Mouse (Mus musculus) cortical plate, adult 2 months (tissue): ENCODE measurements around the gene Uox. TPM values are rescaled to one million over a fixed set of nuclear protein-coding genes. Genes with fewer than 3 reads are reported as not detected.

Experiments
- H3K27ac ChIP-seq: fragments of 200-500 bp; 2 replicates; pipeline ENCODE4 v1.5.1; 2012; ENCODE audit warnings: low read length, control low read depth, inconsistent platforms; ENCODE audit not compliant: insufficient read depth
- H3K4me1 ChIP-seq: fragments of 200-500 bp; 2 replicates; pipeline ENCODE4 v1.6.1; 2011; ENCODE audit warnings: low read length; ENCODE audit not compliant: control insufficient read depth, insufficient read depth
- H3K4me3 ChIP-seq: fragments of 200-500 bp; 2 replicates; pipeline ENCODE4 v1.5.1; 2011; ENCODE audit warnings: mild to moderate bottlenecking, low read length, control low read depth; ENCODE audit not compliant: insufficient read depth
- CTCF ChIP-seq: fragments of 200-500 bp; IDR thresholded peaks from 2 replicates; pipeline ENCODE4 v1.5.1; 2011; ENCODE audit warnings: mild to moderate bottlenecking, control low read depth, low read length; ENCODE audit not compliant: insufficient read depth; ENCODE audit errors: extremely low read depth
- POLR2A ChIP-seq: fragments of 200-500 bp; IDR thresholded peaks from 2 replicates; pipeline ENCODE4 v1.6.1; 2011; ENCODE audit warnings: mild to moderate bottlenecking, low read length, control low read depth; ENCODE audit not compliant: insufficient read depth; ENCODE audit errors: extremely low read depth
- polyA plus RNA-seq: library from polyadenylated mRNA; depleted of rRNA; stranded (reverse); fragments of >200 nt; gene quantifications from 2 replicates; pipeline ENCODE4 v1.2.3, GENCODE M21; 2012

Uox gene
- polyA plus RNA-seq, 1 experiment, result 0.75 TPM

DNA sequence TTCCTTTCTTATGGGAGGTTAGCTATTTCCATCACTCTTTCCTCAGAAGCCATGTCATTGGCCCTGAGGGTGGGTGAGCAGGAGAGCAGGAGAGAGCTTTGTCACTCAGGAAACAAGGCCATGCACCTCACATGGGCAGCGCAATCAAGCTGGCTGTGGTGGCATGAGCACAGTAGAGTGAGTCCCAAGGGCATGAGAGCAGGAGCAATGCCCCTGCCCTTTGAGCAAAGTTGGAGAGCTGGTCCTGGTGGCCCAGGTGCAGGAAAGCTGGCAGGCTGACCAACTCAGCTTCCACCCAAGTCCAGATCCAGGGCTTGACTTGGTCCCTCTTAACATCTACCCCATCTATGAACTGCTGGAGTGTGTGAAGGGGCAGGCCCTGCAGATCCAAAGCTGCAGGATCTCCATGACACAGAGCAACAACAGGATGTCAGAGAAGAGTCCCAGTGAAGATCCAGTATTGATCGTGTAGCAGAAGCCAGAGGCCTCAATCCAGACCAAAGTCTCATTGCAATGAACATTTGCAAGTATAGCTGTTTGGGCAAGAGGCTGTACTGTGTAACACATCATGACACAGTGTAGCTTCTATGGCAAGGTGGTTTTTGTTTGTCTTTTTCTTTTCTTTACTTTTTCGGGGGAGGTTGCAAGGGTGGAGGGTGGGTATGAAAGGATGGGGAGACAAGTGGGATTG, 10.0 kb downstream of the Uox start:
- H3K27ac ChIP-seq, result no peak overlapping the region
- H3K4me3 ChIP-seq, result no peak overlapping the region
- H3K4me1 ChIP-seq, result no peaks in the 10 kb centered on the region
- TF ChIP-seq CTCF, result no peak
- TF ChIP-seq POLR2A, result no peak

DNA sequence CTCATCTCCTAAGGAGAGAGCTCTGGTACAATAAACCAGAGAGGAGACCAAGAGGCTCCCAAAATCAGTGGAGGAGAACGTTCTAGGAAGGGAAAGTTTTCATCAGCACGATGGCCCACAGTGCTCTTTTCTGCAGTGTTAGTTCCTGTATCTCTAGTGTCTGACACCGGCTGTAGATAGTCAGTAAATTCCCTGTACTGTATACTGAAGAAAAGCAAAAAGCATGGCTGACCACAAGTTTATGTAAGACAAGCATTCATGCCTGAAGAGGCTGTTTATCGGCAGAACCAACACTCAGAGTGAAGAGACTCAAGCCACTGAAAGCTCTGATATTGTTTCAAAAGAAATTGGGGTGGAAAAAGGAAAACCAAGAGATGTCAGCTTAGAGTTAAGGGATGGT, 13.3 kb downstream of the Uox start:
- Histone ChIP-seq H3K4me3 (no peak overlapping the region), H3K27ac (peak overlapping the region; percentile 4; the same call in 1 of the 2 replicates), H3K4me1 (no peaks in the 10 kb centered on the region)
- TF ChIP-seq POLR2A (no peak), CTCF (no peak)

DNA sequence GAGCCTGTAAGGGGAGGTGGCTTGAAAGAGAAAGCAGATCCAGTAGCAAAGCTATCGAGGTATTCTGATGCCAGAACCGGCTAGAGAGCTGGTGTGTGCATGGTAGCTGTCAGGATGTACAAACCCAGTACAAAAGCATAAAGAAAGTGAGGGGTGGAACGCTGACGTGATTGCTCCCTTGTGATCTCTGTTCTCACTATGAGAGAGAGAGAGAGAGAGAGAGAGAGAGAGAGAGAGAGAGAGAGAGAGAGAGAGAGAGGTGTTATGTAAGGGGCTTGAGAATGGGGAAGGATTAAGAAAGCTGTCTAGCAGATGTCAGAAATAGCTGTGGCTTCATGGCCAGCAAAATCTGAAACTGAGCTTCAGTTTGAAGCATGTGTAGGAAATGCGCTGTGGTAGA, 13.7 kb downstream of the Uox start:
- Histone ChIP-seq H3K4me3 (no peak overlapping the region), H3K4me1 (no peaks in the 10 kb centered on the region), H3K27ac (peak overlapping the region; percentile 4; the same call in 1 of the 2 replicates)
- TF ChIP-seq POLR2A, result 0 out of 2 replicates have a peak, but pooled peaks have one; percentile 16
- no peak for TF ChIP-seq CTCF

DNA sequence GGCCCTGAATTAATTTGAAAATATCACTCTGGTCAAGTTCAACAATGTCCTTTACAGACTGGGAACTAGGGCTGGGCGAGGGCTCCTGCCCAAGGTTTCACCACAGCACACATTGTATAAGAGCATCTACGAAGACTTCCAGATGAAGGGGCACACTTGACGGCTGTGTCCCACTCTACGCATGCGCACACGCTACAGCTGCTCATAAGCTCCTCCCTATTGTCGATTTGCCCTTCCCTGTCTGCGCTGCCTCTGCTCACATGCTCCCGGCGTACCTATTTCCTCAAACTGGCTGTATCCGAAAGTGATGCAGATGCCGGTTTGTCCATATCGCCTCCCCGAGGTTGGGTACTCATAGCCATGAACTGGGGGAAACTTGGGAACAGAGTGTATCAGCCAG, 16.4 kb downstream of the Uox start:
- H3K4me3 ChIP-seq, result no peak overlapping the region
- H3K27ac ChIP-seq, result no peak overlapping the region
- TF ChIP-seq CTCF, result no peak
- TF ChIP-seq POLR2A, result no peak
- no peaks in the 10 kb centered on the region for H3K4me1 ChIP-seq

DNA sequence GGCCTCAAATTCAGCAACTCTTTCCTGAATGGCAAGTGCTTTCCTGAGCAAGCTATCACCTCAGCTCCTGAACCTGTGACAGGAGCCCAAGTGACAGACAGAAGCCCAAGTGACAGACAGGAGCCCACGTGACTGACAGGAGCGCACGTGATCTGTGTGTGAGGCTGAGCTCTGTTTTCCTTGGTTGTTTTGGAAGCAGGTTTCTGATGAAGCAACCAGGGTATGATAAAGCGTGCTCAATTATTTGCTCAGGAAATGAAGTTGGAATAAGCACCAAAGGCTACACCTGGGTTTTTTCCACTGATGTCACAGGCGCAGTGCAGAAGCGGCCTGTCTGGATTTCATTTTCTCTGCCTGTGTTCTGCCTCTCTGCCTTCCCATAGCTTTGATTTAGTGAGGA, 19.3 kb downstream of the Uox start:
- Histone ChIP-seq H3K4me1 (no peaks in the 10 kb centered on the region), H3K27ac (no peak overlapping the region), H3K4me3 (no peak overlapping the region)
- TF ChIP-seq CTCF (no peak), POLR2A (no peak)

DNA sequence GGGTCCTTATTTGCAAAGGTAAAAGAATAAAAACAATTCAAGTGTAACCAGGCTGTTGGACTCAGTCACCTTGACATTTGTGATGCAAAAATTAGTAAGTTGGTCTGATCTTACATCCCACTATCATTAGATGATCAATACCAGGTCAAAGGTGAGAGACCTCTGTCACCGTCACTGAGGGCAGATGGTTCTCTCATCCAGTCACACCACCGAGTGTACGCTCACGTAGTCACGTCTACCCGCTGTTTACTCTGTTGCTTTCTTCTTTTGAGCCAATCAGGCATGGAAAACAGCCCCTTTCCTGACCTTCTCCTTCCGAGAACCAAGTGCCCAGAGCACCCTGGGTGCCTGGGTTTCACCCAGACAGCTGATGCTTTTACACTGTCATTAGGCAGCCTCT, 20.9 kb downstream of the Uox start:
- Histone ChIP-seq H3K27ac (no peak overlapping the region), H3K4me1 (no peaks in the 10 kb centered on the region), H3K4me3 (no peak overlapping the region)
- TF ChIP-seq CTCF (no peak), POLR2A (no peak)

DNA sequence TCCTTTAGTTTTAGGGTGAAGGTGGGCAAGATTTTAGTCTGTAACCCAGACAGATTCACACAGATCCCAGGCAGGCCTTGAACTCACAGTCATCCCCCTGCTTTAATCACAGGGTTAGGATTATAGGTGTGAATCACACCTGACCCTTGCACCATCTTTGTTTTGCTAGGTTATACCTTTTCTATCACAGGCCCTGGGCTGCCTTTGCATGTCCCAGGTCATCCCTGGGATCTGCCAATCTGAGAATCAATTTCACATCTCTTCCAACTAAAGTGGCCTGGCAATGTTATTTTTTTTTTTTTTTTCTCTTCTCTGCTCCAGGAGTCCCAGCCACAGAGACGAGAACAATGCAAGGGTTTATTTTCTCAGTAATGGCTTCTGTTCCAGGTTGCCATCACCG, 21.4 kb downstream of the Uox start:
- H3K4me3 ChIP-seq, result no peak overlapping the region
- TF ChIP-seq POLR2A, result no peak
- no peak for TF ChIP-seq CTCF
- H3K4me1 ChIP-seq, result no peaks in the 10 kb centered on the region
- H3K27ac ChIP-seq, result no peak overlapping the region

DNA sequence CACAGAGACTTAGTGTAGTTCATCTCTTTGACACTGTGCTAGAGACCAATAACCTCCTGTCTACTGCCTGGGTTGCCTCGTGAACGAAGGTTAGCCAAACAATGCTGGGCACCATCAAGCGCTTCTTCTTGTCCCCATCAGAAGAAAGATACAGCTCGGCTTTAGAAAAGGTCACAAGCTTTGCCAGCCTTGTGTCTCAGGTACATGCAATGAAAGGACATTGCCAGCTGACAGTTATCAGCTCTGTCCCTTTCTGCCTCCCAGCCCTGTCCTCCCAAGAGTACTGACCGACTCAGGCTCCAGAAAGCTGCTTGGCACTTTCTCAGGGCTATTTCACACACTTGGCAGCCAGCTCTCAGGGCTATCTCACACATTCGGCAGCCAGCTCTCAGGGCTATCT, 25.2 kb downstream of the Uox start:
- Histone ChIP-seq H3K4me1 (peaks cover 4% of the 10 kb centered on the region), H3K4me3 (no peak overlapping the region), H3K27ac (no peak overlapping the region)
- TF ChIP-seq CTCF, result no peak
- TF ChIP-seq POLR2A, result no peak

DNA sequence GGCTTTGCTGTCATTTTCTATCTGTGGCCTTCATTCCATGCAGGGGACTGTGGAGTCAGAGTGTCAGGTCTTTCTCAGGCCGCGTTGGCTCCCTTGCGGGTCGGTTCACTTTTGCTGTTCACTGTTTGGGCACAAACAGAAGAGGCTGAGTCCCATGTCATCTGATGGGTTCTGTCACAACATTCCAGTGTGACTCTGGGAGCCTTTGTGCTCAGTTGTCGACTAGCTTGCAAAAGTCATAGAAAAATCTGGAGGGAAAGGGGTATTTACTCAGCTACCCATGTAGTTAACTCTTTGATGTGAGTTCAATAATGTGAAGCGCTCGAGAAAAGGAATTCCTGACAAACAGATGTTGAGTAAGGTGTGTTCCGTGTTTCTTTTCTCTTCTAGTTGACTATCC, 26.2 kb downstream of the Uox start:
- Histone ChIP-seq H3K4me1 (peaks cover 5% of the 10 kb centered on the region), H3K27ac (no peak overlapping the region), H3K4me3 (no peak overlapping the region)
- TF ChIP-seq CTCF (no peak), POLR2A (no peak)

DNA sequence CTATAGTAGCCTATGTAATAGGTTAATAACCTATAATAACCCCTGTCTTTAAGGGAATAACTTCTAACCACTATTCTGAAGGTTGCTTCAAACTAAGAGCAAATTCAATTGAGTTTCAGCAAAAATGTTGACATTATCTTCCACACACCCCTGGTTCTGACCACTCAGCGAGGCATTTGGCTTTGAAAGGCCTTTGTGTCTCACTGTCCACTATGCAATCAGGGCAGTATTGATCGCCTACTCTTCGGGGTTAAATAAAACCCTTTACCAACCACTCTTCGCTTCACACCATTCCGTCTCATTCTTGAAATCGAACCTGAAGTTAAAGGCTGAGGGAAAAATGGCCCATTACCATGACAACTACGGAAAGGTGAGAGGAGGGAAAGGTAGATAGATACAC, 26.6 kb downstream of the Uox start:
- Histone ChIP-seq H3K4me1 (peaks cover 5% of the 10 kb centered on the region), H3K4me3 (no peak overlapping the region), H3K27ac (no peak overlapping the region)
- TF ChIP-seq POLR2A, result no peak
